Mouse (Mus musculus): ENCODE results near the gene Borcs5. TPM values are rescaled to one million over a fixed set of nuclear protein-coding genes. Genes with fewer than 3 reads are reported as not detected.

The Borcs5 gene
- polyA plus RNA-seq (2012; rRNA removed) = 4.6 and 5.5 TPM in 2 replicates

GRCm38 (mm10) chr6:134639210-134639609 lies at the start of gene Borcs5:
TSS of gene Borcs5 (plus strand) at chr6:134639510.

DNA sequence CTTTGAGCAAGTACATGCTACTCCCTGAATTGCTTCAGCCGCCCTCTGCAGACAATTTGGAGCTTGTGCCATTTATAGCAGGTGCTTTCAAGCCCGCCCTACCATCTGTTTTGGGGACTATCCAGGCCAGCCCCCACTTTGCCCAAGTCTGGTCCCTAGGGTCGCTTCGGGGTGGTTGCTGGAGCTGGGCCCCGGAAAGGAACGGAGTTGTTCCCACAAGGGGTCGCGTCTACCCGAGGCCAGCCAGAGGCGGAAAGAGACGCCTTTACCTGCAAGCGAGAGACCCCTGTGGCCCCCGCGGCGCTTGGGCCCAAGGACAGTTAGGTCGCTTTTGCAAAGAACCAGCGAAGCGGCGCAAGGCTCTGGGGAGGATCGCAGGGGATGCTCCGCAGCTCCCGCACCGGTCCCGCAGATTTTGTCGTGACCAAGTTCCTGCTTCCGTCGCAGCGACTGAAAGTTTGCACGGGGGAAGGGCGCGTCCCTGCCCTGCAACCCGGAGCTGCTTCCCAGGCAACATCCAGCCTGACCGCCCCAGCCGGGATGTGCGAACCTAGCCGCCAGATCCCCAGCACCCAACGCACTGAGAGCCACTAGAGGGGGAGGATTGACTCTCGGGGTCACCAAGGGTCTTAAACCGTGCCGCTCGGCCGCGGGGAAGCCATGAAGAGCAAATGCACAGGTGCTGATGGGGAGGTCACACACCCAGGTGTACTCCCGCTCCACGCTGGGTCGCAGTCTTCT lies 7.2 kb upstream of the Borcs5 start, which contains the start of gene Mansc1:
TSS of gene Mansc1 (minus strand) at position 542 of the 741 bp plus-strand sequence.

Other genes with a start within 250 kb of the Borcs5 start
- 0.01 and 0.02 TPM in 2 replicates for gene Bcl2l14, start 243.2 kb upstream of the Borcs5 start, polyA plus RNA-seq (2012; rRNA removed)
- 5.8 and 6.7 TPM in 2 replicates for gene Lrp6, start 72.5 kb upstream of the Borcs5 start, polyA plus RNA-seq (2012; rRNA removed)
- gene Mansc1, start 7.0 kb upstream of the Borcs5 start, polyA plus RNA-seq (2012; rRNA removed) = 0.48 and 0.71 TPM in 2 replicates
- 4.1 and 4.4 TPM in 2 replicates for gene Dusp16, start 153.1 kb downstream of the Borcs5 start, polyA plus RNA-seq (2012; rRNA removed)
- gene Crebl2, start 190.6 kb downstream of the Borcs5 start, polyA plus RNA-seq (2012; rRNA removed) = 3.3 TPM in 2 replicates